8 mouse cellular contexts compared by ENCODE assay signal in genomic region chr14:96518151-96518953, GRCm38 (mm10). TPM values are rescaled to one million over a fixed set of nuclear protein-coding genes. Genes with fewer than 3 reads are reported as not detected.
A peak's percentile ranks its signal among the peaks of the same experiment; 100 is the strongest.
DNase-seq lines count a peak whose midpoint lies in the region; ATAC-seq and TF ChIP-seq lines count a peak whose summit lies in the region.

No protein-coding gene starts in this region.

- peaks cover 25% of the 10 kb centered on the region for H3K27me3 ChIP-seq in heart, embryonic 10.5 days (ENCODE audit: insufficient read depth, poor library complexity, severe bottlenecking)
- peaks cover 23% of the 10 kb centered on the region; the same call in 1 of the 2 replicates for H3K27me3 ChIP-seq in intestine, postnatal 0 days (replicated peaks; ENCODE audit: control insufficient read depth, insufficient read depth, low read length)
- no peaks in the 10 kb centered on the region for H3K27me3 ChIP-seq in neural tube, embryonic 11.5 days (ENCODE audit: control insufficient read depth, insufficient read depth, low read length)

- H3K4me2 ChIP-seq in intestine, postnatal 0 days (replicated peaks; ENCODE audit: low read depth), result peak overlapping the region; percentile 64
- H3K4me2 ChIP-seq in neural tube, embryonic 11.5 days (ENCODE audit: low read depth), result peak overlapping the region; percentile 93

- TF ChIP-seq POLR2A in embryonic fibroblast, embryonic 13.5 days (IDR thresholded peaks at IDR 0.05; ENCODE audit: low read depth, low read length), result no peak

- WGBS in heart, embryonic 10.5 days, result 2% methylated on average over 35 of the region's 35 CpGs
- whole genome bisulfite sequencing in intestine, postnatal 0 days, result 2% methylated on average over 35 of the region's 35 CpGs
- under 1% methylated on average over 35 of the region's 35 CpGs for WGBS in neural tube, embryonic 11.5 days

- TF ChIP-seq CTCF in embryonic fibroblast, embryonic 13.5 days (IDR thresholded peaks at IDR 0.05; ENCODE audit: borderline replicate concordance, insufficient read depth, low read length), result no peak
- no peak for TF ChIP-seq CTCF in intestine, postnatal 0 days (IDR thresholded peaks at IDR 0.05; ENCODE audit: low read depth)

- no peak for ATAC-seq in intestine, postnatal 0 days
- ATAC-seq in neural tube, embryonic 11.5 days (ENCODE audit: insufficient read depth, low FRiP score, low TSS enrichment), result peak; percentile 70
- no peak for ATAC-seq in erythroid progenitor cell, adult 5-6 weeks (replicated peaks; ENCODE audit: low FRiP score, poor library complexity, severe bottlenecking)

- no peaks in the 10 kb centered on the region for H3K9me3 ChIP-seq in heart, embryonic 10.5 days
- H3K9me3 ChIP-seq in intestine, postnatal 0 days (ENCODE audit: control insufficient read depth), result no peaks in the 10 kb centered on the region
- H3K9me3 ChIP-seq in neural tube, embryonic 11.5 days (ENCODE audit: control insufficient read depth, low read length), result no peaks in the 10 kb centered on the region

- H3K9ac ChIP-seq in intestine, postnatal 0 days (ENCODE audit: low read depth, low read length), result 0 out of 2 replicates have a peak overlapping the region, but pooled peaks have one; percentile 7
- peak overlapping the region; percentile 54 for H3K9ac ChIP-seq in neural tube, embryonic 11.5 days (ENCODE audit: low read length)

- peak; percentile 74 for DNase-seq in heart, embryonic 10.5 days (ENCODE audit: low spot score)
- no peak for DNase-seq in heart, adult 18-20 months
- DNase-seq in ES-CJ7 (ENCODE audit: low read depth, low spot score), result peak; percentile 14
- DNase-seq in neural tube, embryonic 11.5 days (ENCODE audit: low spot score), result peak; percentile 72
- no peak for DNase-seq in adrenal gland, postnatal 10 days

- H3K4me3 ChIP-seq in heart, embryonic 10.5 days, result peak overlapping the region; percentile 65
- H3K4me3 ChIP-seq in embryonic fibroblast, embryonic 13.5 days (ENCODE audit: insufficient read depth, low read length), result peak overlapping the region; percentile 52
- H3K4me3 ChIP-seq in intestine, postnatal 0 days (ENCODE audit: low read depth, low read length), result peak overlapping the region; percentile 32
- H3K4me3 ChIP-seq in neural tube, embryonic 11.5 days (ENCODE audit: low read depth, low read length), result peak overlapping the region; percentile 48

- no peaks in the 10 kb centered on the region for H3K36me3 ChIP-seq in heart, embryonic 10.5 days
- no peaks in the 10 kb centered on the region for H3K36me3 ChIP-seq in intestine, postnatal 0 days (ENCODE audit: control insufficient read depth, insufficient read depth)
- no peaks in the 10 kb centered on the region for H3K36me3 ChIP-seq in neural tube, embryonic 11.5 days (ENCODE audit: control insufficient read depth, insufficient read depth, low read length)

- 0 out of 2 replicates have a peak, but pooled peaks cover 2% of the 10 kb centered on the region for H3K4me1 ChIP-seq in heart, embryonic 10.5 days
- no peaks in the 10 kb centered on the region for H3K4me1 ChIP-seq in embryonic fibroblast, embryonic 13.5 days (ENCODE audit: control insufficient read depth, insufficient read depth, low read length)
- no peaks in the 10 kb centered on the region for H3K4me1 ChIP-seq in intestine, postnatal 0 days (replicated peaks; ENCODE audit: control insufficient read depth, insufficient read depth, low read length)
- no peaks in the 10 kb centered on the region for H3K4me1 ChIP-seq in neural tube, embryonic 11.5 days (ENCODE audit: control insufficient read depth, insufficient read depth, low read length)

- no peak overlapping the region for H3K27ac ChIP-seq in heart, embryonic 10.5 days
- H3K27ac ChIP-seq in embryonic fibroblast, embryonic 13.5 days (ENCODE audit: insufficient read depth, low read length), result no peak overlapping the region
- no peak overlapping the region for H3K27ac ChIP-seq in intestine, postnatal 0 days (ENCODE audit: low read depth, low read length)
- no peak overlapping the region for H3K27ac ChIP-seq in neural tube, embryonic 11.5 days (ENCODE audit: low read depth, low read length)

RNA-seq across cellular contexts. Expression of gene Klhl1, which starts 0.6 kb away (rescaled TPM):
- not detected in 2 replicates for polyA plus RNA-seq in heart, embryonic 10.5 days (2016; fragmentation: Nextera tagmentation; extraction: Ambion mirVana)
- total RNA-seq in heart, adult 18-20 months (2021), result not detected
- polyA plus RNA-seq in embryonic fibroblast, embryonic 13.5 days (2011; ENCODE audit: insufficient read length, low read depth, missing spikeins), result not detected in 2 replicates
- 0.10 and 0.14 TPM in 2 replicates for polyA plus RNA-seq in intestine, postnatal 0 days (2015; fragmentation: Nextera tagmentation; extraction: Ambion mirVana)
- 0.49 and 0.64 TPM in 2 replicates for polyA plus RNA-seq in neural tube, embryonic 11.5 days (2014; fragmentation: Nextera tagmentation; extraction: Ambion mirVana)
- total RNA-seq in adrenal gland, postnatal 10 days (2021), result not detected
- total RNA-seq in erythroid progenitor cell, adult 5-6 weeks (2015; ENCODE audit: low replicate concordance), result not detected in 2 replicates
- not detected in 2 replicates for total RNA-seq in erythroid progenitor cell, adult 5-6 weeks (2017; ENCODE audit: low replicate concordance)

Comparison
In these comparisons a context has a peak if more than half of its experiments do, and no peak if none do; other contexts are left out.
1. DNase-seq: peak in heart, embryonic 10.5 days (single experiment), ES-CJ7 (single experiment) and neural tube, embryonic 11.5 days (single experiment); none in heart, adult 18-20 months (0 of 2) and adrenal gland, postnatal 10 days (single experiment).
2. Peak in every context shown above with its lines, with median percentiles within 50 percentile points of each other: H3K4me3 ChIP-seq.